Mouse (Mus musculus) limb, embryonic 15.5 days (tissue): ENCODE measurements around the gene Gm29866. TPM values are rescaled to one million over a fixed set of nuclear protein-coding genes. Genes with fewer than 3 reads are reported as not detected.
"Not testable (repeated sequence)": the region's sequence is repeated elsewhere in the genome, so short reads cannot be mapped to it uniquely, and the experiment has no call there.

Experiments used
- ATAC-seq: fragments of 200-750 bp; cut with Nextera tagmentation; 2 replicates; pipeline ENCODE4 v1.8.0; 2017; ENCODE audit warnings: low read depth, moderate TSS enrichment; ENCODE audit not compliant: insufficient number of reproducible peaks, low FRiP score, low TSS enrichment
- H3K27ac ChIP-seq: fragments of 300-500 bp; sonication (generic); 2 replicates; pipeline ENCODE4 v1.5.1; 2015; ENCODE audit warnings: moderate library complexity, mild to moderate bottlenecking, inconsistent platforms
- H3K27me3 ChIP-seq: fragments of 300-500 bp; sonication (generic); 2 replicates; pipeline ENCODE4 v1.6.1; 2015; ENCODE audit warnings: inconsistent platforms
- H3K36me3 ChIP-seq: fragments of 300-500 bp; sonication (generic); 2 replicates; pipeline ENCODE4 v1.6.1; 2015; ENCODE audit warnings: inconsistent platforms
- H3K4me1 ChIP-seq: fragments of 300-500 bp; sonication (generic); 2 replicates; pipeline ENCODE4 v1.6.1; 2015; ENCODE audit warnings: inconsistent platforms
- H3K4me2 ChIP-seq: fragments of 300-500 bp; sonication (generic); 2 replicates; pipeline ENCODE4 v1.6.1; 2015; ENCODE audit warnings: mild to moderate bottlenecking, inconsistent platforms
- H3K4me3 ChIP-seq: fragments of 300-500 bp; sonication (generic); 2 replicates; pipeline ENCODE4 v1.5.1; 2015; ENCODE audit warnings: mild to moderate bottlenecking, inconsistent platforms
- H3K9ac ChIP-seq: fragments of 300-500 bp; sonication (generic); 2 replicates; pipeline ENCODE4 v1.6.1; 2015; ENCODE audit warnings: inconsistent platforms
- H3K9me3 ChIP-seq: fragments of 300-500 bp; sonication (generic); 2 replicates; pipeline ENCODE4 v1.6.1; 2016; ENCODE audit warnings: inconsistent platforms
- WGBS: fragments of 180-500 bp; shearing (Covaris S2); methylation state at CpG from one replicate; pipeline ENCODE4 v1.1.7; 2015; 5-methylcytosine and 5-hydroxymethylcytosine counted together
- polyA plus RNA-seq: library from polyadenylated mRNA; unstranded; fragments of >200 nt; fragmentation: Nextera tagmentation; extraction: Ambion mirVana; gene quantifications from 2 replicates; pipeline ENCODE4 v1.2.1, GENCODE M21; 2015

Gene Gm29866
- not detected in 2 replicates for polyA plus RNA-seq

GRCm38 (mm10) chrY:20993557-20993956, at the start of gene Gm29866:
Gm29866 (minus strand) TSS chrY:20993657.
- not testable (repeated sequence) for H3K4me2 ChIP-seq, ATAC-seq, H3K4me3 ChIP-seq, H3K4me1 ChIP-seq, H3K27me3 ChIP-seq, H3K27ac ChIP-seq, H3K9ac ChIP-seq, H3K9me3 ChIP-seq, H3K36me3 ChIP-seq
- WGBS, result no CpG with 5 or more reads among the region's 6 CpGs

Other genes with a start within 250 kb of the Gm29866 start
- gene Gm20909, start 170.9 kb upstream of the Gm29866 start, polyA plus RNA-seq, result not detected in 2 replicates
- gene Gm20865, start 247.9 kb upstream of the Gm29866 start, polyA plus RNA-seq, result not detected in 2 replicates